ENCODE assay signal across 10 mouse cellular contexts in the genomic region with DNA sequence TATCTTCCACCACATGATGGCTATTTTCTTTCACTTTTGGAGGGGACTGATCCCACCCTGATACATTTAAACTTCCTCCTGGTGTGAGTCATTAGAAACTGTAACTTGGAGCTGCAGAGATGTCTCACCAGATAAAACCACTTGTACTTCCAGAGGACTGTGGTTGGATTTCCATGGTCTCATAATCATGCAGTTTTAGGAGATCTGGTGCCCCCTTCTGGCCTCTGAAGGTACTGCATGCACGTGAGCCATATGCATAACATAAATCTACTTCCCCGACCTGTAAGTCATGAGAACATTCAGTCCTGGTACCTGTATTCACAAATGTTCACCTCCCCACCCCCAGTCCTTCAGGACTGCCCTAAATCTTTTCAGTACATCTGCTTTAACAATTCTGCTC. TPM values are rescaled to one million over a fixed set of nuclear protein-coding genes. Genes with fewer than 3 reads are reported as not detected.
DNase-seq lines count a peak whose midpoint lies in the region; ATAC-seq lines count a peak whose summit lies in the region.
"Had no signal": no experiment of that assay in that cellular context is flagged by ENCODE, and none has a peak within 500 bp of the region (broad histone marks: within the 10 kb centered on the region; RNA-seq: fewer than 3 reads in every experiment).

No protein-coding gene starts in this region.

- no peaks in the 10 kb centered on the region for H3K9me3 ChIP-seq in hindbrain, embryonic 10.5 days
- H3K9me3 ChIP-seq in hindbrain, embryonic 16.5 days (ENCODE audit: control insufficient read depth, low read length) = no peaks in the 10 kb centered on the region
- H3K9me3 ChIP-seq: embryonic facial prominence, embryonic 13.5 days; limb, embryonic 15.5 days had no signal

- no peaks in the 10 kb centered on the region for H3K4me1 ChIP-seq in hindbrain, embryonic 10.5 days (replicated peaks)
- no peaks in the 10 kb centered on the region for H3K4me1 ChIP-seq in hindbrain, embryonic 16.5 days (ENCODE audit: control insufficient read depth, insufficient read depth, low read depth, low read length)
- H3K4me1 ChIP-seq: embryonic facial prominence, embryonic 13.5 days; limb, embryonic 15.5 days had no signal

- H3K4me3 ChIP-seq in hindbrain, embryonic 10.5 days = no peak overlapping the region
- H3K4me3 ChIP-seq in hindbrain, embryonic 16.5 days (ENCODE audit: low read length) = no peak overlapping the region
- H3K4me3 ChIP-seq: embryonic facial prominence, embryonic 13.5 days; limb, embryonic 15.5 days had no signal

- H3K9ac ChIP-seq in hindbrain, embryonic 16.5 days (ENCODE audit: low read depth, low read length) = no peak overlapping the region
- H3K9ac ChIP-seq: embryonic facial prominence, embryonic 13.5 days; limb, embryonic 15.5 days had no signal

- peak; percentile 46 for DNase-seq in hindbrain, embryonic 10.5 days (ENCODE audit: low spot score)
- peak; percentile 34 to 47 for DNase-seq in B cell, adult 2 months
- peak; percentile 62 for DNase-seq in NIH3T3 (ENCODE audit: low read depth)
- DNase-seq in kidney, postnatal 10 days = peak; percentile 42
- DNase-seq in thymus, postnatal 0 days (ENCODE audit: low spot score) = peak; percentile 65
- no peak for DNase-seq in MN1 (ENCODE audit: low spot score)
- DNase-seq in spleen, postnatal 36 days (ENCODE audit: low spot score in 2 of 2) = no peak

- no peaks in the 10 kb centered on the region for H3K36me3 ChIP-seq in hindbrain, embryonic 10.5 days
- no peaks in the 10 kb centered on the region for H3K36me3 ChIP-seq in hindbrain, embryonic 16.5 days (ENCODE audit: control insufficient read depth, insufficient read depth, low read length)
- H3K36me3 ChIP-seq: embryonic facial prominence, embryonic 13.5 days; limb, embryonic 15.5 days had no signal

- no peaks in the 10 kb centered on the region for H3K27me3 ChIP-seq in hindbrain, embryonic 10.5 days (ENCODE audit: insufficient read depth, poor library complexity, severe bottlenecking)
- no peaks in the 10 kb centered on the region for H3K27me3 ChIP-seq in hindbrain, embryonic 16.5 days (replicated peaks; ENCODE audit: control insufficient read depth, insufficient read depth, low read length)
- H3K27me3 ChIP-seq: embryonic facial prominence, embryonic 13.5 days; limb, embryonic 15.5 days had no signal

- no peak for ATAC-seq in hindbrain, embryonic 16.5 days

- no peak overlapping the region for H3K4me2 ChIP-seq in hindbrain, embryonic 16.5 days (ENCODE audit: low read length)
- H3K4me2 ChIP-seq: embryonic facial prominence, embryonic 13.5 days; limb, embryonic 15.5 days had no signal

- no peak overlapping the region for H3K27ac ChIP-seq in hindbrain, embryonic 10.5 days
- H3K27ac ChIP-seq in hindbrain, embryonic 16.5 days (ENCODE audit: low read depth, low read length) = no peak overlapping the region
- H3K27ac ChIP-seq: embryonic facial prominence, embryonic 13.5 days; limb, embryonic 15.5 days had no signal

- 45% methylated on average over 2 of the region's 2 CpGs for WGBS in hindbrain, embryonic 10.5 days
- 48% methylated on average over 2 of the region's 2 CpGs for WGBS in hindbrain, embryonic 16.5 days

RNA-seq across cellular contexts. Expression of a gene that starts 54.6 kb away (rescaled TPM):
- 2.9 and 3.1 TPM in 2 replicates for polyA plus RNA-seq in hindbrain, embryonic 10.5 days (2016; fragmentation: Nextera tagmentation; extraction: Ambion mirVana)
- polyA plus RNA-seq in hindbrain, embryonic 16.5 days (2015; fragmentation: Nextera tagmentation; extraction: Ambion mirVana) = 2.4 TPM in 2 replicates
- polyA plus RNA-seq in thymus, postnatal 0 days (2015; fragmentation: Nextera tagmentation; extraction: Ambion mirVana) = 4.6 and 5.6 TPM in 2 replicates

Comparison
In these comparisons a context has a peak if more than half of its experiments do, and no peak if none do; other contexts are left out.
1. DNase-seq: peak in hindbrain, embryonic 10.5 days (single experiment), B cell, adult 2 months (2 of 2), NIH3T3 (single experiment), kidney, postnatal 10 days (single experiment) and thymus, postnatal 0 days (single experiment); none in MN1 (single experiment) and spleen, postnatal 36 days (0 of 2).